Mouse (Mus musculus) thymus, postnatal 10 days (tissue): ENCODE data around the gene Cfap54.

ENCODE experiments used
- DNase-seq, 2 experiments: peaks; one replicate each; pipeline ENCODE4 v3.0.0; 2021; ENCODE audit warnings: low spot score in 2 of 2

Gene Cfap54

DNA sequence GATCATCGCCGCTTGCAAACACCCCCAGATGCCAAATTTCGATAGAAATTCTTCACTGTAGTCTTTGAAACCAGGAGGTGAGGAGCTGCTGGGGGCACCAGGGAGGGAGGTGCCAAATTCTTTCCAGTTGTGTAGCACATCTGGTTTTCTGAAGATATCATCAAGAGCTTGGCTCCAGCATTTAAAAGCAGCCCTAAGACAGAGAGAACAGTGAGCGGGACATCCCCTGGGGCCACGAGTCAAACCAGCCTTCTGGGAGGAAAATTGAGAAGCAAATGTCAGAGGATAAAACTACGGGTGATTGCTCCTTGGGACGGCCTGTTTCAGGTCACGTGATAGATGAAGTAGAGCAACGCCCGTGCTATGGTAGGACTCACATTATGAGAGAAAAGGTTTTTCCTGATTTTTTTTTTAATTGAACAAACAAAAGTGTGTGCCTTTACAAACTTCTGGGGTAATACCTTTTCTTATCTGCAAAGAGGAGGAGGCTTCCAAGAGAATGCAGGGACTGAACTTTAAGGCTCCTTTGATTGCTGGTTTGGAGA lies 143.6 kb downstream of the Cfap54 start:
- DNase-seq, result no peak

DNA sequence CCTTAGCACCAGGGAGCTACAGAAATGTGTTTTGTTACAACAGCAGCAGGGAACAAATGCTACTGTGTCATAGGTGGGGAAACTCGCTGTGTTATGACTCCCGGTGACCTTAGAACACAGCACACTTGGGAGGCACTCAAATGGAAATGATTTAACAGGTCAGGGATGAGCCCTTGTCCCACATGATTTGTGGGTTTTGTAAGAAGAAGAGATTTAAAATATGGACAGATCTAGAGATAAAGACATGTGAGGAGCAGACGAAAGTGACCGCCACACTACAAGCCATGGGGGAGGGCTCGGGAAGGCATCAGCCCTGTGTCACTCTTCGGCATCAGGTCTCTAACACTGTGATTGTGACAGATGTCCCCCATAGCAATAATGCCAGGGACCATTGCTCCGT lies 144.3 kb downstream of the Cfap54 start:
- no peak for DNase-seq

DNA sequence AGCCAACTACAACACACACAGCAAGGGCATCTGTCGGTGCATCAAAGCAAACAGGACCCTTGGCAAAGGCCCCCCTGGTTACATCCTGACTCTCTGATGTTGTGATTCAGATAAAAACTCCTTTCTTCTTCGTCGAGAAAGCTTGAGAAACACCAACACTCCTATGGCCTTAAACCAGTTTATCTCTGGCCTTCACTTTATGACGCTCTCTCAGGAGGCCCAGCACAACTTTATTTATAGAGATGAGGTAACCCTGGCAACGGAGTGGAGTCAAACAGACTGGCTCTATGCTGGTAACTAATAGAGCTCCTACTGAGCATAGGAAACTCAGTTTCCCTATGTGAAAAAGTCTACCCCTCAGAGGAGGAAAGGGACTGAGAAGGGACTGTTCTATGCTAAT lies 146.9 kb downstream of the Cfap54 start:
- DNase-seq, result no peak

DNA sequence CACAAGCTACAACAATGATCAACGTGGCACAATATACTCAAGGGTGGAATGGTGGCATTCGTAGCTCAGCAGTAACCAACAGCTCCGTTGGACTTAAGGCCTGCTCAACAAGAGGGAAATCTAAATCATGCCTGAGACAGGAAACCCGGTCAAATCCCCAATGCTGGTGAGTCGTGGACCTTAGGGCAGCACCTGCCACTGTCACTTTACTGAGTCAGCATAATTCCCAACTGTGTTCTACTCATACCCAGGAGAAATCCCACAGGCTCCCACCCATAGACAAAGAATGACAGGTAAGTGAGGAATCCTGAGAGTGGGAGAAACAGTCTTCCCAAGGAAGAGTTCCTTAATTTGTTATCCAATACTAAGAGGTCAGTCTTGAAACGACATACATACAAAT lies 147.8 kb downstream of the Cfap54 start:
- DNase-seq, result no peak

DNA sequence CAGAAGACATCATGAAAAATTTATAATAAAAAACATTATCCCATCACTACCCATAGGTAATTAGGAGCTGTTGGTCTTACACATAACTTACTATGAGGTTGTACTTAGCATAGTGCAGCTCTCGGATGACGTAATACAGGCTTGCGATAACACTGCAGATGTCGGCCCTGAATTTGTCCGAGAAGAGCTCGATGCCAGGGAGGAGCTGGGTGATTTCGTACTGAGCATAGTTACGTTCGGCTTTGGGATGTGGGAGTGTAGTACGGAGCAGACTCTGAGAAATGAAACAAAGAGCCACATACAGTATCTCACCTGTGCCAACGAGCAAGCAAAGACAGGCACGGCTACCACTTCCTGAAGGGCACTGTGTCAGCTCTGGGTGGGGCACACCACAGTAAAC lies 149.0 kb downstream of the Cfap54 start:
- DNase-seq, result no peak

DNA sequence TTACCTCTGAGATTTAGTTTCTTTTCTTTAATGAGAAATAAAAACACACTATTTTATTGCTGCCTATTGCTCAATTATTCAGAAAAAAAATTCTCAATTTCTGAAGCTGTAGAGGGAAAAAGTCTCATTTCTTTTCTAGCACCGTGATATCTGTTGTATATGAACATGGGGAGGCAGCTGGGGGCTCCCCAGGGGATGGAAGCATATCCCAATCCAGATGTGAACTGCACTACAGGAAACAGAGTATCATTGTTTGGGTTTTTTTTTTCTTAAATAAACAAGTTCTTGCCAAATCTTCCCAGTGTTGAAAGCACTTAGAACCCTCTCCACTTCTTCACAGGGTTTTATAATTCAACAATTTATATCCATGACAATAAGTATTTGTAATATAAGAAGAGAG lies 151.4 kb downstream of the Cfap54 start:
- DNase-seq, result no peak

DNA sequence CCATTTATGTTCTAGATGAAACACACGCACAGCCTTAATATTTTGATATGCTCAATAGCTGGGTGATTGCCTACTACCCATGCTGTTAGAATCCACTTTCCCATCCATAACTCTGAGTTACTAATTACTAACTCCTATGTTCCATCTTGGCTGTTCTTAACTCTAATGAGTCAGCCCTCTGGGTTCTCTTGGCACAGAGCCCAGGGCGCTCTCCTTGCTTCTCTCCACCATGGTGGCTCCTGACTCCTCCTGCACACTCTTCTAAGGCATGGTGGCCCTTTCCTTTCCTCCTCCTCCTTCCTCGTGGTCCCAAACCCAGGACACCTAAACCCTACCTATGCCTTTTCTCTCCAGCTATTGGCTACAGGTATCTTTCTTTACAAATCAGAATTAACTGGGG lies 153.2 kb downstream of the Cfap54 start:
- no peak for DNase-seq

DNA sequence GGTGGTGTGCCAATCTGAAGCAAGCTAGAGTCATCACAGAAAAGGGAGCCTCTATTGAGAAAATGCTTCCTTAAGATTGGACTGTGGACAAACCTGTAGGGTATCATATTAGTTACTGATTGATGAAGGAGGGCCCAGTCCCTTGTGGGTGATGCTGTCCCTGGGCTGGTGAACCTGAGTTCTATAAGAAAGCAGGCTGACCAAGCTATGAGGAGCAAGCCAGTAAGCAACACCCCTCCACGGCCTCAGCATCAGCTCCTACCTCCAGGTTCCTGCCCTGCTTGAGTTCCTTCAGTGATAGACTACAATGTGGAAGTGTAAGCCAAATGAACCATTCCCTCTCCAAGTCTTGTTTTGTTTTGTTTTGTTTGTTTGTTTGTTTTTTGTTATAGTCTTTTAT lies 162.9 kb downstream of the Cfap54 start:
- DNase-seq, result no peak

DNA sequence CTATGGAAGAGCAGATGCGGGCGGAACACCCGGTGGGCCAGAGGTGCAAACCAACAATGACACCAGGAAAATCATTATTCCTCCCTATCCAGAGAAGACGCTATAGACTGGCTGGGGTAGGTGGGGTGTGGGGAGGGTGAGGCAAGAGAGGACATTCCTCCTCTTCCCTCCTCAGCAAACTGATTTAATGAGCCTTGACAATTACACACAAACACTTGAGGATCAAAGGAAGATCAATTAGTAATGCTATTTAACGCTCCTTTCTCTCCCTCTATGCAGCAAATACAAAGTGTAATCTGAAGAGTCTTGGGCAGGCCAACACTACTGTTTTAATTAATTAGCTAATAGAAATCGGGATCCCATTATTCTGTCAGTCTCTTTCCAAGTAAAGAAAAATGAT lies 174.2 kb downstream of the Cfap54 start:
- DNase-seq, result no peak

DNA sequence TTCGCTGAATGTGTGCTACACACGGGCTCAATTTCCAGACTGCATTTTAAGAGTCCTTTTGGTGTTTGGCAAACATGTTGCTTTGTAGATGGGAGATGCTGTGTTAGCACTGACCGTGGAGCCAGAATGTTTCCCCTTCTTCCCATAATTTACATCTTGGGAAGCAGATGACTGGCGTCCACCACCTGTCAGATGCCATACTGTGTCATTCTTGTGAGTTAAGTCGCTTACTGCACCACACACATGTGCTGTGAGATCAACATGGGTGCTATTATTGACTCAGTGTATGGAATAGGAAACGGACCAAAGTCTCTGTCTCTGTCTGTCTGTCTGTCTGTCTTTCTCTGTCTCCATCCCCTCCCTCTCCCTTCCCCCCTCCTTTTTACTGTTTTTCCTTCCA lies 193.0 kb downstream of the Cfap54 start:
- DNase-seq, result no peak

DNA sequence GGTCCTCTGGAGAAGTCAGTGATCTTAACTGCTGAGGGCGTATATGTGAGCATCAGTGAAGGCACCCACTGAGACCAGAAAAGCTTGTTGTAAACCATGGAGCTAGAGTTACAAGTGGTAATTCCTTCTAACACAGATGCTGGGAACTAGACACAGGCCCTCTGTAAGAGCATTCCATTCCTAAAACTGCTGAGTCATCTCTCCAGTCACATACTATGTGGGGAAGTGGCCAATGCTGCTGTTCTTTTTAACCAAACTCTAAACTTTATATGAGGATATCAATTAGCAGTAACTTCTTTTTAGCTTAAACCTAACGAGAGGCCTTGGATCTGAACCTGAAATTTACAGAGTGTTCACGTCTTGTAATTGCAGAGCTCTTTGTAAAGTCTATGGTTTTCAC lies 203.4 kb downstream of the Cfap54 start:
- no peak for DNase-seq

DNA sequence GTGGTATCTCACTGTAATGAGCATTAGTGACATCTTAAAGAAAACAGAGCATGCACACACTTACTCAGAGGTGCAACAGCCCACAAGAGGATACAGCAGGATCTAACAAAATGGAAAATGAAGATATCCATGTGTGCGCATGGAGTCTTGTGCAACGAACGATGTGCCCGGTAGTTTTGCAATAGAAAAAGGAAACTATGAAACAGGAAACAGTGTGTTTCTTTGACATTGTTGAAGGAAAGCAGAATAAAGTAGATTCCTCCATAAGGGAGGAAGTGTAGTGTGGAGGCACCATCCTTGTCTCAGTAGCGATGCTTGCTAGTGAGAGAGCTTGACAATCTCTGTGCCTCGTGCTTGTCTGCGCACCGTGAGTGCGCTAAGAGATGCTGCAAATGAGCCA lies 240.4 kb downstream of the Cfap54 start:
- no peak for DNase-seq

DNA sequence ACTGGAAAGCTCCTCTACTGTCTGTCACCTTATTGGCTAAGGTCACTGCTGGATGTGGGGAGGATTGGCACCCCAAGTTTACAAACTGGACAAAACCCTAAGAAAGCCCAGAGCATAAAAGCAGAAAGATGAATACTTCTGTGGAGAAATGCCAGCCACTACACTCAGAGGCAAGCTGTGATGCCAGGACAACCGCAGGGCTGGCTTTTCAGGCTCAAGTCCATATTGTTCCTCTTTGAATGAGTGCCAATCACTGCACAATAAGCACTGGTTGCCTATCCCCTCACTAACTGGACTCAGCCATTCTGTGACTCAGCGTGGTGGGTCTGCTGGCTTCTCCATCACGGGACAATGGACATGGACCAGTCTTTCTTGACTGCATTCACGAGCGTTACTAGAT lies 243.8 kb downstream of the Cfap54 start:
- DNase-seq, result no peak

DNA sequence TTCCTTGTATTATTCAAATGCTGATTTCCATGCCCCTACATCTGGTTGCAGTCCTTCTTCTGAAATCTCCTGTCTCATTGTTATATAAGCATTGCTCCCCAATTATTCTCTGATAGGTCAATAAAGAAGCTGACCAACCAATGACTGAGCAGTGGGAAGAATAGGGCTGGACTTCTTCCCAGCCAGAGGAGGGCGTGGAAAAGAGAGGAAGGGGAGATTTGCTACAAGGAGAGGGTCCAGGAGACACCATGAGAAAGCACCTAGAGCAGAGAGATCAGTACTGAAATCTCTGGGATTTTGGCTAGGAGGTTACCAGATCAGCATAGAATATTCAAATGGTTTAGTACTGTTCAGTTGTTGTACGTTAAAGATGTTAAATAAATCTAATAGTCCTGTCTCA lies 244.4 kb downstream of the Cfap54 start:
- DNase-seq, result no peak

DNA sequence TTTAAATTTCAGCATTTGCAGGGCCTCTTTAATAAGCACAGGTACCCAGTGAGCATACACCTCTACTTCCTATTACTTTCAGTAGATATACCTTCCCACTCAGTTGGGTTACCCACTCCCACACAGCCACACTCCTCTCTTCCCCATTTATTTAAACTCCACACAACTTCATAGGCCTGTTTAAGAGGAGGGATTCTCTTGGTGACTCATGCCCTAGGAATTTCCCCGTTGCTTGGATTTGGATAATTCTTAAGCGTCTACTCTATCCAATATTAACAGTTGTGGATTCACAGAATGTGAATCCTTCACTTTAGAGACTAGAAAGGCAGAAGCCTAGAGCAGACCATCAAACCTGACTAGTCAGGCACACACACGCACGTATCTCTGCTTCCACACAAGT lies 259.9 kb downstream of the Cfap54 start:
- DNase-seq, result no peak

DNA sequence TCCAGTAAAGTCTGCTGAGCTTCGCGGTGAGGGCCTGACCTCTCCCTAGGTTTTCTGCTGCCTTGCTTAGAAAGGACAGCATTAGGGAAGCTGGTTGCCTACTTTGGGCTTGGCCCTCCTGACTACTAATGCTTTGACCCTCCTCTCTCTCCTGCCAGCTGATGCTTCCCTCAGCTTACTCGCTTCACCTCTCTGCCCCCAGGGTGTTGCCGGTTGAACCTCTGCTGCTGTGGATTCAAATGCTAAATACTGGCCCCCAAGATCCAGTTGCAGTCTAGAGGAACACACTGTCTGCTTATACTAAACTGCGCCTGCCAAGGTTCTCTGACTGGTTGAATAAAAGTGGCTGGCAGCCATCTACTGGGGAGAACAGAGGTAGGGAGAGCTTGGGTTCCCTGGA lies 263.2 kb downstream of the Cfap54 start:
- no peak for DNase-seq

DNA sequence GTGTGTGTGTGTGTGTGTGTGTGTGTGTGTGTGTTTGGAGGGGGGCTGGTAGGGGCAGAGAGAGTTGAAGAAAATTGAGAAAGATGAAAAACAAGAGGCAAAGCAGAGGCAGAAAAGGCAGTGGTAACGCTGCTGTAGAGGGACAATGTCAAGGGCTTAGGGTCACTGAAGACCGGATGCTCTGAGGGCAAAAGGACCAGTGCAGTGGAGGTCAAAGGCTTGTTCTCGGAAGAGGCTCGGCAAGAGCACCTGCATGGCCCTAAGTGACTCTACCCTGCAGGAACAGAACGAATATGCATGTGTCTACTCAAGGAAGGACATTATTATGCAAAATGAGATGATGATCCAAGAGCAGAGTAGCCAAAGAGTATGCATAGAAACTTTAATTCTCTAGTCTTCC lies 264.5 kb downstream of the Cfap54 start:
- no peak for DNase-seq

DNA sequence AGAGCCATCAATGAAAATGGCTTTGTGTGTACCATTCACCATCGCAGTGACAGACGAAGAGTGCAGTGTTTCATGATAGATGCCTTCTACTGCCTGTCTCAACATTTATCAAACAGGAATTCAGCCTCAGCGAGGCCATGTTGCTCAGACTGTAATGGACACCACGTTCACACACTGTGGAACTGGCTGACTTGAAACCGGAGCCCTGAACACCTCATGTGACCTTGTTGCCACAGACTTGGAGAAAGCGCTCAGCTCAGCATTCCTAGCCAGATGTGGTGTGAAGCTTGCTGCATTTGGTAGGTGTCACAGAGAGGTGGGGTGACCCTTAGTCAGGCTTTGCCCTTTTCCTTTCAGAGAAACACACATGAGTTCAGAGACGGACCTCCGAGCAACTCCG lies 270.5 kb downstream of the Cfap54 start:
- no peak for DNase-seq

DNA sequence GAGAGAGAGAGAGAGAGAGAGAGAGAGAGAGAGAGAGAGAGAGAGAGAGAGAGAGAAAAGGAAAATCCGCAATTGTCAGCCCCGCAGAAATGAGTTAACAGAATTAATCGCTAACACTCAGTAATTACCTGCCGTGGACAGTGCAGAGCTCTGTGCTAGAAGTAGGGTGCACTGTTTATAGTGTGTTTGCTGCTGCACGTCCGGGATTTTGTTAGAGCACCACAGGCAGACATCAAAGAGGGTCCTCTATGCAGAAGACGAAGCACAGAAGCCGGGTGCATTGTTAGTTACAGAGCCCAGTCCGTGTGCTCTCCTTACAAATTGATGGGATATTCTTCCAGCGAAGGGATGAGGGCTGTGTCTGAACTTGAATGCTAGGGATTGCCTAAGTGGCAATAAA lies 289.5 kb downstream of the Cfap54 start:
- no peak for DNase-seq

DNA sequence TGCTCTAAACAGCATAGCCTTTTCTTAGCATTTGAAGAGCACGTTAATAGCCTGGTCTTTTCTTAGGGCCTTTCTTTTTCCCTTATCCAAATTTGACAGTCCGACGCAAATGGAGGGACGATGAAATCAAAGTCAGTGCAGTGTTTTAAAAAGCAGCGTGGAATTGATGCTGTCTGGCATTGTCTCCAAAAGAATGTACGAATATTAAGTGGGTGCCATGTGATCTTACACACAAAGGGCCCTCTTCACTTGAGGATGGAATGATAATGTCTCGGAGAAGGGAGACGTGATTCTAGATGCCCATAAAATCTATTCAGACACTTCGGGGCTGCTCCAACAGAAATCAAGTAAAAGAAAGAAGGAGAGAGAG lies 289.9 kb downstream of the Cfap54 start:
- DNase-seq, result no peak

DNA sequence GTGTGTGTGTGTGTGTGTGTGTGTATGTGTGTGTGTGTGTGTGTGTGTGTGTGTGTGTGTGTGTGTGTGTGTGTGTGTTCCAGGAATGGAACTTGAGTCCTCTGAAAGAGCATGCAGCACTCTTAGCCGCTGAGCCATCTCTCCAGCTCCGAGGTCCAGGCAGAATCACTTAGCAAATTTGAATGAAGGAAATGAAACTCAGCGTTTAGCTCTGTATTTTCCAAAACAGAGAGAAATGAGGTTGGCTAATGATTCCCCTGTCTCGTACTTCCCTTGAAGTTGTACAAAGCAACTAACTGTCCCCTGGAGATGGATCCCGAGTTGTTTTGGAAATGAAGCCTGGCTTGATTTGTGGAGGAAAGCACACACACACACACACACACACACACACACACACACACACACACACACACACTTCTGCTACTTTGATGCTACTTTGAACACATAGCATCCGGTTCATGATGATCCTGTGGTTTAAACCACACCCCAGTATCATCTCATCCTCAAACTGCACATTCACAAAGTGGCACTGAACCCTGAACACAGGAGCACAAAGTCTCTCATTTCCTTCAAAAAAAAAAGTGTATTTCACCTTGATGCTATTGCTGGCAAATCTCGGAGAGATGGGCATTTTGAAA lies 290.4 kb downstream of the Cfap54 start:
- DNase-seq, result no peak

DNA sequence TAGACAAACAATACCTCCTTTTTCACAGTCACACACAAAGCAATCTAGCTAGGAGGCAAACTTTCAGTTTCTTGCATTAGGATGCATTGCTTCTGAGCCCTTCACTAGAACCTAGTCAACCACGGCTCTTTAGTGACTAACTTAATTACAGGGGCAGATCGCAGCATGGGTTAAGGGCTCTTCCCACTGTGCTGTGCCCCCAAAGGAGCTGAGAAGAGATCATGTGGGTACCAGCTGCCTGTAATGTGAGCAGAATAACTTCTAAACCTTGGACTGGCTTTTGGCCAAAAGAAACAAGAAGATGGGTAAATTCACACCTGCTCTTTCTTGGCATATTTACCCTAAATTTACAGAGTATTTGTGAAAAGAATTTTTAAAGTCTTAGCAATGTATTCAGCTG lies 291.2 kb downstream of the Cfap54 start:
- no peak for DNase-seq

DNA sequence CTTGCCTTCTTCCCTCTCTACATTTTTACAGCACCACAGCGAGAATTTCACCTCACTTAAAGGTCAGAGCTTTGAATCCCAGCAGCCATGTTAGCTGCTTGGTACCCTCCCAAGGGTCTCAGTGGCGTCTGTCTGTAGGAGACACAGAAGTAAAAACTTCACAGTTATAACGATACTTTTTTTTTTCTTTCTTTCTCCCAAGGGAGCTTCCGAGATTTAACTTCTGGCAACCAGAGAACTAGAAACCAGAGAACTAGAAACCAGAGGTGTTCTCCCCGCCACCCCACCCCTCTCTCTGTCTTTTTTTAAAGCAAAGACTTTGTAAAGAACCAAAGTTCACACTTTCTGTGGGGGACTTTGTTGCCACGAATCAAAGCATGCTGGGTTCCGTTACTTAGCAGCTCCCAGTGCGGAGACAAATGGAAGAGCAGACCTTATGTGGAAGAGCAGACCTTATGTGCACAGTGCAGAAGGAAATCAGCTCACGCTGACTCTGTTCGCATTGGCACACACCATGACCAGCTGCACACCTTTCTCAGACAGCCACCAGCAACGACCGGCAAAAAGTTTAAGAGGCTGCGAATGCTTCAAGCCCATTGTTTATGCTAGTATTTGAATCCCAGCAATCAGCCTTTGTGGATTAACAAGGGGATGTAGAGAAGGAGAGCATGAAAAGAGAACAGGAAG lies 292.9 kb downstream of the Cfap54 start:
- DNase-seq, result no peak

DNA sequence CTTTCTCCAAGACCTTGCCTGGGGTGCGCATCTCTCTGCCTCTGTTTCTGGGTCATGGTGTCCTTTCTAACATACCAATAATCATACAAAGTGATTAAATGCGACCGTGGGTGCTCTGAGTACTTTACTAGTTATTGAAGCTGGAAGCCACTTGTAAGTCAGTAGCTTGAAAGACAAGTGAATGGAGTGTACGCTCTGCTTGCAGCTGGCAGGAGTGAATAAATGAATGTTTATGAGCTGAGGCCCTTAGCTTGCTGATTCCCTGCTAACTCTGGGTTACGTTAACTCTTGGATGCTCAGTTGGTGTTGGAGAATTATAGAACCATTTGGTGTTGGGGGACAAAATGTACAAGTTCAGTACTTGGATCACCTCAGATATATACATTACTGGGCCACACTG lies 298.7 kb downstream of the Cfap54 start:
- no peak for DNase-seq
